Mouse (Mus musculus) heart, adult 2 months (tissue): Measurements from ENCODE around the gene Gm9817. TPM values are rescaled to one million over a fixed set of nuclear protein-coding genes. Genes with fewer than 3 reads are reported as not detected.

Experiments
- DNase-seq, 2 experiments: peaks; one replicate each; pipeline ENCODE4 v3.0.0; 2021
- H3K27ac ChIP-seq: fragments of 200-600 bp; 2 replicates; pipeline ENCODE4 v1.8.1; 2022
- H3K27me3 ChIP-seq: fragments of 200-500 bp; 2 replicates; pipeline ENCODE4 v1.6.1; 2012; ENCODE audit warnings: mild to moderate bottlenecking, low read length, inconsistent platforms, mixed read lengths; ENCODE audit not compliant: control insufficient read depth, insufficient read depth
- H3K36me3 ChIP-seq: fragments of 200-500 bp; 2 replicates; pipeline ENCODE4 v1.6.1; 2012; ENCODE audit warnings: low read length, inconsistent platforms; ENCODE audit not compliant: control insufficient read depth, insufficient read depth
- H3K4me1 ChIP-seq: fragments of 200-500 bp; 2 replicates; pipeline ENCODE4 v1.6.1; 2011; ENCODE audit warnings: low read length; ENCODE audit not compliant: control insufficient read depth, insufficient read depth
- H3K4me3 ChIP-seq: fragments of 200-600 bp; 2 replicates; pipeline ENCODE4 v1.8.1; 2022
- H3K79me2 ChIP-seq: fragments of 200-500 bp; replicated peaks from 2 replicates; pipeline ENCODE4 v1.6.1; 2012; ENCODE audit warnings: mild to moderate bottlenecking, inconsistent platforms, low read length, moderate library complexity, mixed read lengths; ENCODE audit not compliant: control insufficient read depth, insufficient read depth
- H3K9ac ChIP-seq: fragments of 200-500 bp; 2 replicates; pipeline ENCODE4 v1.6.1; 2012; ENCODE audit warnings: low read depth, mild to moderate bottlenecking, control low read depth, inconsistent platforms, low read length, mixed read lengths
- CTCF ChIP-seq: fragments of 200-600 bp; IDR thresholded peaks from 2 replicates; pipeline ENCODE4 v1.8.1; 2022; ENCODE audit warnings: antibody characterized with exemption, mild to moderate bottlenecking, moderate library complexity
- EP300 ChIP-seq: fragments of 200-500 bp; IDR thresholded peaks from 2 replicates; pipeline ENCODE4 v1.6.1; 2011; ENCODE audit warnings: low read depth, low read length, control low read depth; ENCODE audit not compliant: insufficient read depth
- POLR2A ChIP-seq: fragments of 200-500 bp; IDR thresholded peaks from 2 replicates; pipeline ENCODE4 v1.6.1; 2011; ENCODE audit warnings: mild to moderate bottlenecking, low read depth, low read length, control low read depth; ENCODE audit not compliant: insufficient read depth
- WGBS: fragments of 180-500 bp; shearing (Covaris S2); methylation state at CpG from one replicate; pipeline ENCODE4 v1.1.7; 2018; 5-methylcytosine and 5-hydroxymethylcytosine counted together
- intact Hi-C: fragments of 180-260 bp; cut with DNase I; formaldehyde crosslinking; loops from one replicate; pipeline ENCODE4 v1.15.1; 2025
- polyA plus RNA-seq: library from polyadenylated mRNA; depleted of rRNA; stranded (reverse); fragments of >200 nt; gene quantifications from 2 replicates; pipeline ENCODE4 v1.2.3, GENCODE M21; 2012
- total RNA-seq, 2 experiments: library from RNA; stranded (reverse); gene quantifications; 2 replicates each; pipeline ENCODE4 v1.2.3; 2021

Gm9817 gene
- total and polyA plus RNA-seq, 3 experiments, result 0.10 to 0.14 TPM; not detected in 1

- Histone ChIP-seq H3K4me3 (no peak overlapping the region), H3K4me1 (no peaks in the 10 kb centered on the region), H3K36me3 (no peaks in the 10 kb centered on the region), H3K9ac (no peak overlapping the region), H3K27me3 (no peaks in the 10 kb centered on the region), H3K79me2 (no peaks in the 10 kb centered on the region), H3K27ac (no peak overlapping the region)
- intact Hi-C loops, result no loop called here
- no peak for DNase-seq
- TF ChIP-seq EP300 (no peak), POLR2A (no peak), CTCF (no peak)
- WGBS, result 76% methylated on average over 7 of the region's 7 CpGs
Measured at GRCm38 (mm10) chr13:45049261-45050020, 29.1 kb upstream of the Gm9817 start.

- Histone ChIP-seq H3K4me3 (no peak overlapping the region), H3K27me3 (no peaks in the 10 kb centered on the region), H3K36me3 (no peaks in the 10 kb centered on the region), H3K27ac (no peak overlapping the region), H3K4me1 (no peaks in the 10 kb centered on the region), H3K79me2 (no peaks in the 10 kb centered on the region), H3K9ac (no peak overlapping the region)
- intact Hi-C loops, result no loop called here
- 35% methylated on average over 7 of the region's 7 CpGs for WGBS
- no peak for TF ChIP-seq CTCF
- no peak for TF ChIP-seq EP300
- no peak for TF ChIP-seq POLR2A
- no peak for DNase-seq
Measured at GRCm38 (mm10) chr13:45052805-45053204, 25.7 kb upstream of the Gm9817 start.

- Histone ChIP-seq H3K4me1 (no peaks in the 10 kb centered on the region), H3K79me2 (no peaks in the 10 kb centered on the region), H3K27me3 (no peaks in the 10 kb centered on the region), H3K4me3 (no peak overlapping the region), H3K9ac (no peak overlapping the region), H3K27ac (no peak overlapping the region), H3K36me3 (no peaks in the 10 kb centered on the region)
- WGBS, result 93% methylated on average over 3 of the region's 3 CpGs
- intact Hi-C loops, result no loop called here
- DNase-seq, result no peak
- TF ChIP-seq POLR2A (no peak), CTCF (no peak), EP300 (no peak)
Measured at GRCm38 (mm10) chr13:45053843-45054242, 24.6 kb upstream of the Gm9817 start.

- Histone ChIP-seq H3K4me3 (no peak overlapping the region), H3K9ac (no peak overlapping the region), H3K27ac (no peak overlapping the region), H3K27me3 (no peaks in the 10 kb centered on the region), H3K79me2 (no peaks in the 10 kb centered on the region), H3K36me3 (no peaks in the 10 kb centered on the region), H3K4me1 (no peaks in the 10 kb centered on the region)
- TF ChIP-seq EP300 (no peak), CTCF (no peak), POLR2A (no peak)
- no peak for DNase-seq
- intact Hi-C loops, result no loop called here
- WGBS, result 62% methylated on average over 17 of the region's 17 CpGs
Measured at GRCm38 (mm10) chr13:45059206-45059605, 19.3 kb upstream of the Gm9817 start.

- no peaks in the 10 kb centered on the region for H3K79me2 ChIP-seq
- WGBS, result 35% methylated on average over 5 of the region's 5 CpGs
- H3K9ac ChIP-seq, result no peak overlapping the region
- no peaks in the 10 kb centered on the region for H3K4me1 ChIP-seq
- no peak overlapping the region for H3K4me3 ChIP-seq
- H3K36me3 ChIP-seq, result no peaks in the 10 kb centered on the region
- intact Hi-C loops, result no loop called here
- no peak for DNase-seq
- H3K27me3 ChIP-seq, result no peaks in the 10 kb centered on the region
- TF ChIP-seq EP300 (no peak), POLR2A (no peak), CTCF (no peak)
- H3K27ac ChIP-seq, result no peak overlapping the region
Measured at GRCm38 (mm10) chr13:45063146-45063545, 15.3 kb upstream of the Gm9817 start.

- H3K4me3 ChIP-seq, result no peak overlapping the region
- 86% methylated on average over 4 of the region's 4 CpGs for WGBS
- no peaks in the 10 kb centered on the region for H3K36me3 ChIP-seq
- intact Hi-C loops, result no loop called here
- no peaks in the 10 kb centered on the region for H3K27me3 ChIP-seq
- no peak for TF ChIP-seq POLR2A
- no peak for TF ChIP-seq EP300
- TF ChIP-seq CTCF, result no peak
- no peaks in the 10 kb centered on the region for H3K4me1 ChIP-seq
- no peak overlapping the region for H3K9ac ChIP-seq
- H3K27ac ChIP-seq, result no peak overlapping the region
- no peak for DNase-seq
- no peaks in the 10 kb centered on the region for H3K79me2 ChIP-seq
Measured at GRCm38 (mm10) chr13:45064951-45065350, 13.5 kb upstream of the Gm9817 start.
